Mouse (Mus musculus) left cerebral cortex, postnatal 10 days (tissue): ENCODE measurements at regions not wholly inside any gene's neighbourhood (a gene's known extent, or its start where the extent isn't known, plus 50 kb on each side); places are given as distances from the start of the nearest gene placed in this dataset.

ENCODE experiments used
- DNase-seq, 2 experiments: peaks; one replicate each; pipeline ENCODE4 v3.0.0; 2021 to 2022; ENCODE audit warnings: low spot score in 2 of 2, mixed read lengths in 1 of 2; ENCODE audit errors: extremely low spot score in 1 of 2
- intact Hi-C: fragments of 180-260 bp; cut with DNase I; formaldehyde crosslinking; loops from one replicate; pipeline ENCODE4 v1.15.1; 2025

DNA sequence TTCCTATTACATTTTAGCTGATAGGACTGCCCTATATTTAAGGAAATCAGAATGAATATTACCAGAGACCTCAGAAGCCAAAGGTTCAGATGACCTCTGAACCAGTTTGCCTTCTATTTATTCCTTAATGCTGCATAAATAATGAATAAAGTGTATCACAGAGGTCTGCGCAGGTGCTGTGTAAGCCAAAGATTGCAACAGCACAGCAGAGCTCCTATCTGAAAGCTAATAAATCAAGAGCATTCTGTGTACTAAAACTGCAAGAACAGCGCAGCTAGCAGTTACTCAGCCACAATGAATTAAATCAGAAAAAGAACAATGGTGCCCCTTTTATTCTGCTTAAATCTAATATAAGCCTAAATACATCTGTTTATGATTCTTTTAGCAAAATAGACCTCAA, 1208.5 kb downstream of the Rapgef2 start:
- intact Hi-C loops, result no loop called here
- no peak for DNase-seq

DNA sequence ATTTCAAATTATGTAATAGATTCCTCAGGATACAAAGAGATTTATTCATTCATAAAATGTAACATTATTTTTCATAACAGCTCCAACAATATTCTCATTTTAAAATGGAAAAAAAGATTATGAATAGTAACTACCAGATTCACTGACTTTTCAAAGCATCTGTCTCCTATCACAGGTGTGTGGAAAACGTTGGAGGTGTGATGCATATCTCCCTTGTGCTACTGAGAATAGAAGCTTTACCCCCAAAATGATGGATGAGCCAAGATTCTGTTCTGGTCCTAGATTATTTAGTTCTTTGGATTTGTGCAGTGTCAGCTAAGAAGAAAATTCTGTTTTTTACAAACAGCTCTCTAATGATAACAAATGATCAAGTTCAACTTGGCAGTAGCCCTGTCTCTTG, 1209.0 kb downstream of the Rapgef2 start:
- intact Hi-C loops, result no loop called here
- no peak for DNase-seq

DNA sequence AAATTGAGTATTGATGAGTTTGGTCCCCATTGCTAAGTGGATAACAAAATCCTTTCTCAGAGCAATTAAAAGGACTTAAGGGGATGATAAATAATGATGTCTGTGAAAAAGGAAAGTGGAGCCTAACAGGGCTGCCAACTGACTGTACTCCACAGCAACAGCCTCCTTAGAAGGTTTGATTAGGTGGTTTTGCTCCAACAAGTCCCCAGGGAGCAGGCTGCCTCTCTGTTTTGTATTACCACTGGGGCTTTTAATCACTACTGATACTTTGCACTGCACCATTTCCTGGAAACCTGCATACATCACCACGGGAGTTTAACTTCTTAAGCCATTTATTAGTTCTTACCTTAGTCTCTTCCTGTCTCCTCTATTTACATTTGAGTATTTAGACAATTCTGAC, 1213.3 kb downstream of the Rapgef2 start:
- intact Hi-C loops, result no loop called here
- DNase-seq, result no peak

DNA sequence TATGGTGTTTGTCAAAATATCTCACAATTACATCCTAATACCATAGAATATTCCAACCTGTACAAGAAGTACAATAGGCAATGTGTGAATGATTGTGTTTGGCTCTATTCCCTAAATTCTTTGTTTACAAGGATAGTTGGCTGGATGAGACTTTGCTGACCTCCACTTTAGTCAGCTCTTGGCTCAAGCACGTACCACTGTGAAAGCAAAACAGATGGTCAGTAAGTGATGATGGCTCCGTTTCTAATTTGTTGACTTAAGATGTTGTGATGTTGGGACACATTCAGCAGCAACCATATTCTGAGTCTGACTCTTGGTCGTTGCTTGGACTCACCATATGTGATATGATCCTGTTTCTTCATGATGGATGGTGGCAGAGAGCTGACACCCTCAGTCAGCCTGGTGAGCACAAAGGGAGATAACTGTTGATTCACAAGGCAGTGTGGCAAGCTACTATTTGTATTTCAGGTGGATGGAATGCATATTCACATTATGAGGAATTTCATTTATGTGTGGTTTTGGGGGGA, 1219.1 kb downstream of the Rapgef2 start:
- no peak for DNase-seq
- intact Hi-C loops, result no loop called here

DNA sequence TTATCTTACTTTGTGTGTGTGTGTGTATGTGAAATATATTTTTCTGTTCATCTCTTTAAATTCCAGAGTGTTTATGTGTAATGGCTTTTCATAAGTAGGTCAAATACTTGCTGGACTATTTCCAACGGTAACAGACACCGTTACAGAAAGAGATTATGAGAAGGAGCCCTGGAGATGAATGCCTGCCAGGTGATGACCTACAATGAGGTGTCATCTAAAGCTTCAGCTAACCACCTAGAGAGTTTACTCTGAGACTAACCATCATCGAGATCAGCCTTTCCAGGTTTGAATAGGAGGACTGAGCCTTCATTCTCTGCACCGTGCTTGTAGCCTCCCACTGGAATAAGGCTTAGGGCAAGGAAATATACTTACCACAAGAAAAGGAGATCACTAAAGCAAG, 1220.0 kb downstream of the Rapgef2 start:
- intact Hi-C loops, result no loop called here
- DNase-seq, result no peak

DNA sequence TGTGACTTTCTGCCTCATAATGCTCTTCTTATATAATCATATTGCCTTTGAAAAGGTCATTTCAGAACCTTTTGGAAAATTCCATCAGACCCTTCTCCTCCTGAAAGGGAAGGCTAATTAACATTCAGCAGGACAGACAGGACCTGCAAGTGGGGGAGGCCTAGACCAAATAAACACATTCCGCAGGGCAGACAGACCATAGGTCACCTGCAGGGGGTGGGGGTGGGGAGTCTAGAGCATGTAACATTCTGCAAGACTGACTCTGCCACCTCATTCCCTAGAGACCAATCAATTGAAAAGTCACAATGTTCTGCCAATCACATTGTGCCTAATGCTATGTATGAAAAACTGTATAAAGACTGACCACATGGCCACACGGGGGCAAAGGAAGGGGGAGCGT, 1223.8 kb downstream of the Rapgef2 start:
- intact Hi-C loops, result no loop called here
- DNase-seq, result no peak

DNA sequence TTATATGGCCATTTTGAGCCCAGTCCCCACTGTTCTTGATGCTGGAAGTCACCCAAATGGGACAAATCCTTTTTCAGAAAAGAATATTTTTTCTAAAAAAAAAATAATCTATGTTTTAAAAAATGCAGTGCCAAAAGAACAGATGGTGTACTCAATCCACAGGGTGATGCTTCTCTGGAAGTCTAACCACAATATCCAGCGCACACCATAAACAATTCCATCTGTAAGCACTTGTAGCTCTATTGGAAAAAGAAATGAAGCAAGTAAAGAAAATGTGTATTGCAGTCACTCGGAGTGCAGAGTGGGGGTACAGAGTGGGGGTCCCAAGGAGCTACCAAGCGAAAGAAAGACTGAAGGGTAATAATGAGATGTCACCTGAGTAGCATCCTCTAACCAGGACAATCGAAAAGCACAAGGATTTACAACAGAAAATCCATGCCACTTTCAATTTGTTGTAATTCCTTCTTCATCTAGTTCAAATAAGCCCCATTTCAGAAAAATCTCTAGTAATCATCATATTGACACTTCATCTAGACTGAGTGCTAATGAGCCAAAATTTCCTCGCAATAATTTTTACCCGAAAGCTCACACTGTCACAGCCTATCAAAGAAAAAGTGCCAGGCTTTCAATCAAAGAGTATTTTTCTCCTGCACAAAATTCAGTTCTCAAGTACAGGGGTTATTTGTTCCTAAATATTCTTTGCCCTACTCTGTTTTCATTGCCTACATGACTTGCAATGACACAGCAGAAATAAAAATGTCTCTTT, 1226.3 kb downstream of the Rapgef2 start:
- peak in 1 of 2 experiments; percentile 2 for DNase-seq
- intact Hi-C loops, result no loop called here
